Mouse (Mus musculus) MEL (cell line): ENCODE measurements around the gene Bnipl. TPM values are rescaled to one million over a fixed set of nuclear protein-coding genes. Genes with fewer than 3 reads are reported as not detected.

Experiments used
- DNase-seq: peaks from one replicate; pipeline ENCODE4 v3.0.0; 2011; ENCODE audit warnings: low read depth, low spot score
- H3K27ac ChIP-seq: 2 replicates; pipeline ENCODE4 v1.5.1; 2012; ENCODE audit warnings: low read depth, mild to moderate bottlenecking, control low read depth, low read length, moderate library complexity; ENCODE audit not compliant: control insufficient read depth
- H3K27me3 ChIP-seq, 2 experiments: fragments of 150-350 bp in 1 of 2; sonication (generic) in 1 of 2; 2 replicates each; pipeline ENCODE4 v1.6.1; 2012; ENCODE audit warnings: low read length in 2 of 2, mild to moderate bottlenecking in 2 of 2, improper control_type of control experiment in 1 of 2, moderate library complexity in 1 of 2; ENCODE audit not compliant: insufficient read depth in 2 of 2, control insufficient read depth in 1 of 2
- H3K36me3 ChIP-seq, 2 experiments: 2 replicates each; pipeline ENCODE4 v1.6.1; 2012 to 2014; ENCODE audit warnings: low read length in 2 of 2, improper control_type of control experiment in 1 of 2, inconsistent platforms in 1 of 2, mild to moderate bottlenecking in 1 of 2; ENCODE audit not compliant: insufficient read depth in 2 of 2, control insufficient read depth in 1 of 2
- H3K4me1 ChIP-seq, 2 experiments: fragments of 150-350 bp in 1 of 2; sonication (generic) in 1 of 2; 2 replicates each; pipeline ENCODE4 v1.6.1; 2012; ENCODE audit warnings: low read length in 2 of 2, improper control_type of control experiment in 1 of 2, mild to moderate bottlenecking in 1 of 2; ENCODE audit not compliant: insufficient read depth in 2 of 2, control insufficient read depth in 1 of 2
- H3K4me3 ChIP-seq, 2 experiments: fragments of 150-350 bp in 1 of 2; sonication (generic) in 1 of 2; 2 replicates each; pipeline ENCODE4 v1.5.1; 2012; ENCODE audit warnings: low read depth in 2 of 2, low read length in 2 of 2, mild to moderate bottlenecking in 2 of 2, moderate library complexity in 2 of 2, control low read depth in 1 of 2, improper control_type of control experiment in 1 of 2; ENCODE audit not compliant: control insufficient read depth in 1 of 2, insufficient read depth in 1 of 2
- H3K79me2 ChIP-seq: 2 replicates; pipeline ENCODE4 v1.6.1; 2012; ENCODE audit warnings: mild to moderate bottlenecking, low read length, moderate library complexity; ENCODE audit not compliant: control insufficient read depth, poor library complexity, insufficient read depth
- H3K9ac ChIP-seq: 2 replicates; pipeline ENCODE4 v1.6.1; 2012; ENCODE audit warnings: low read depth, mild to moderate bottlenecking, control low read depth, low read length, moderate library complexity; ENCODE audit not compliant: control insufficient read depth, poor library complexity, severe bottlenecking
- H3K9me3 ChIP-seq: fragments of 150-350 bp; sonication (generic); replicated peaks from 2 replicates; pipeline ENCODE4 v1.6.1; 2012; ENCODE audit warnings: mild to moderate bottlenecking, low read length, improper control_type of control experiment, moderate library complexity; ENCODE audit not compliant: insufficient read depth
- CHD1 ChIP-seq: IDR thresholded peaks from 2 replicates; pipeline ENCODE4 v1.6.1; 2012; ENCODE audit warnings: low read depth, mild to moderate bottlenecking, inconsistent platforms, low read length, improper control_type of control experiment
- ETS1 ChIP-seq: IDR thresholded peaks from 2 replicates; pipeline ENCODE4 v1.6.1; 2012; ENCODE audit warnings: low read depth, mild to moderate bottlenecking, inconsistent platforms, low read length, improper control_type of control experiment, moderate library complexity
- HCFC1 ChIP-seq: IDR thresholded peaks from 2 replicates; pipeline ENCODE4 v1.6.1; 2012; ENCODE audit warnings: low read depth, mild to moderate bottlenecking, inconsistent platforms, low read length, improper control_type of control experiment, moderate library complexity
- MEF2A ChIP-seq: IDR thresholded peaks from 2 replicates; pipeline ENCODE4 v1.6.1; 2014; ENCODE audit warnings: low read depth, mild to moderate bottlenecking, inconsistent platforms, low read length, improper control_type of control experiment; ENCODE audit not compliant: poor library complexity, insufficient replicate concordance, severe bottlenecking; ENCODE audit errors: extremely low read depth
- MXI1 ChIP-seq: IDR thresholded peaks from 2 replicates; pipeline ENCODE4 v1.6.1; 2011; ENCODE audit warnings: mild to moderate bottlenecking, low read depth, low read length, improper control_type of control experiment
- MYB ChIP-seq: IDR thresholded peaks from 2 replicates; pipeline ENCODE4 v1.6.1; 2011; ENCODE audit warnings: mild to moderate bottlenecking, low read depth, low read length, improper control_type of control experiment
- NELFE ChIP-seq: IDR thresholded peaks from 2 replicates; pipeline ENCODE4 v1.6.1; 2011; ENCODE audit warnings: low read depth, low read length, improper control_type of control experiment
- POLR2A ChIP-seq, 2 experiments: IDR thresholded peaks; 2 replicates each; pipeline ENCODE4 v1.6.1; 2011 to 2012; ENCODE audit warnings: low read length in 2 of 2, mild to moderate bottlenecking in 2 of 2, control low read depth in 1 of 2, improper control_type of control experiment in 1 of 2, low read depth in 1 of 2, moderate library complexity in 1 of 2; ENCODE audit not compliant: control insufficient read depth in 1 of 2, insufficient read depth in 1 of 2, poor library complexity in 1 of 2
- RAD21 ChIP-seq: IDR thresholded peaks from 2 replicates; pipeline ENCODE4 v1.6.1; 2011; ENCODE audit warnings: mild to moderate bottlenecking, low read depth, low read length, improper control_type of control experiment
- UBTF ChIP-seq: IDR thresholded peaks from 2 replicates; pipeline ENCODE4 v1.6.1; 2012; ENCODE audit warnings: low read depth, mild to moderate bottlenecking, inconsistent platforms, low read length, improper control_type of control experiment, moderate library complexity, borderline replicate concordance; ENCODE audit not compliant: insufficient read depth
- ZKSCAN1 ChIP-seq: IDR thresholded peaks from 2 replicates; pipeline ENCODE4 v1.6.1; 2012; ENCODE audit warnings: low read depth, mild to moderate bottlenecking, inconsistent platforms, low read length, improper control_type of control experiment, moderate library complexity
- ZMIZ1 ChIP-seq: IDR thresholded peaks from 2 replicates; pipeline ENCODE4 v1.6.1; 2012; ENCODE audit warnings: low read depth, mild to moderate bottlenecking, inconsistent platforms, low read length, improper control_type of control experiment, moderate library complexity
- ZNF384 ChIP-seq: IDR thresholded peaks from 2 replicates; pipeline ENCODE4 v1.6.1; 2012; ENCODE audit warnings: low read depth, mild to moderate bottlenecking, inconsistent platforms, low read length, improper control_type of control experiment
- polyA plus RNA-seq, 2 experiments: library from polyadenylated mRNA; stranded (reverse) in 1 of 2; unstranded in 1 of 2; fragments of >175 nt in 1 of 2; fragments of >200 nt in 1 of 2; gene quantifications; 2 replicates each; pipeline versions ENCODE4 v1.2.1 to v1.2.4; 2012; ENCODE audit warnings: low replicate concordance in 2 of 2, low read depth in 1 of 2; ENCODE audit not compliant: insufficient read length in 2 of 2, insufficient read depth in 1 of 2, missing spikeins in 1 of 2
- total RNA-seq: library from RNA; depleted of rRNA; stranded (reverse); fragments of 300-350 nt; gene quantifications from 2 replicates; pipeline ENCODE4 v1.2.3, GENCODE M21; 2012

The Bnipl gene
- total and polyA plus RNA-seq, 3 experiments = 0.19 to 0.43 TPM; not detected in 1

DNA sequence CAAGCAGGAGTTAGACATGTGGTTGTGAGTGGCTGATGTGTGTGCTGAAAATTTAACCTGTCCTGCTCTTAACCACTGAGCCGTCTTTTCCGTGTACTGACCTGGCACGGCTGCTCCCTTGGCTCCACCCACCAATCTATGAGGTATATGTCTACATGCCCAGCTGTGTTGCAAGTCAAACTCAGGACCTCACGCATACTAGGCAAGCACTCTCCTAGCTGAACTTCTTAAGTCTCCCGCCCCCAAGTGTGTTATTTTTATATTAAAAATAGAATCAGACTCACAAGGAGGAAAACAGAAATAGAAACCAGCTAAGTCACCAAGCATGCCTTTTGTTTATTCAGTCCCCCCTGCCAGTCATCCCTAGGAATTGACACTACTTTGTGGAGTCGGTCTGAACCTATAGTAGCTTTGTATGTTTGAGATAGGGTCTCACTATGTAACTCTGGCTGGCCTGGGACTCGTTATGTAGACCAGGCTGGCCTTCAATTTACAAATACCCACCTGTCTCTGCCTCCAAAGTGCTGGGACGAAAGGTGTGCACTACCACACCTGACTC lies 13.4 kb downstream of the Bnipl start:
- Histone ChIP-seq H3K9ac (no peak overlapping the region), H3K36me3 (peaks cover 6 to 45% of the 10 kb centered on the region in 2 experiments), H3K4me1 (peaks cover under 1 to 3% of the 10 kb centered on the region in 2 experiments), H3K27ac (no peak overlapping the region), H3K9me3 (no peaks in the 10 kb centered on the region), H3K79me2 (peaks cover 8% of the 10 kb centered on the region), H3K27me3 (no peaks in the 10 kb centered on the region), H3K4me3 (no peak overlapping the region)
- TF ChIP-seq MXI1 = no peak
- DNase-seq = no peak

- peaks cover 26% of the 10 kb centered on the region for H3K79me2 ChIP-seq
- TF ChIP-seq ZNF384 (no peak), ETS1 (no peak), RAD21 (no peak), MEF2A (no peak), ZMIZ1 (no peak), POLR2A (IDR thresholded peaks at IDR 0.05; ENCODE audit: control insufficient read depth in 1 of 2, insufficient read depth in 1 of 2, low read depth in 1 of 2, low read length in 2 of 2, poor library complexity in 1 of 2) (no peak; a peak in 1 of 4 replicates), ZKSCAN1 (no peak), MYB (no peak), HCFC1 (no peak), CHD1 (no peak), UBTF (no peak), NELFE (no peak)
- TF ChIP-seq, all 39 proteins: peak for 0
- no peak overlapping the region for H3K9ac ChIP-seq
- H3K27ac ChIP-seq = no peak overlapping the region
- H3K4me1 ChIP-seq = peaks cover 14 to 18% of the 10 kb centered on the region in 2 experiments
- H3K4me3 ChIP-seq = no peak overlapping the region
- peaks cover 21 to 52% of the 10 kb centered on the region in 2 experiments for H3K36me3 ChIP-seq
- no peaks in the 10 kb centered on the region for H3K27me3 ChIP-seq
- DNase-seq = no peak
- no peaks in the 10 kb centered on the region for H3K9me3 ChIP-seq
Measured at GRCm38 (mm10) chr3:95235386-95236301, 15.3 kb downstream of the Bnipl start.
